Mouse (Mus musculus) liver, embryonic 18 days (tissue): ENCODE results near the gene Prpsap2. TPM values are rescaled to one million over a fixed set of nuclear protein-coding genes. Genes with fewer than 3 reads are reported as not detected.

Experiments used
- polyA plus RNA-seq: library from polyadenylated mRNA; depleted of rRNA; stranded (reverse); fragments of >200 nt; gene quantifications from 2 replicates; pipeline ENCODE4 v1.2.3, GENCODE M21; 2012; rRNA removed

Prpsap2 gene
- 6.6 and 8.3 TPM in 2 replicates for polyA plus RNA-seq

GRCm38 (mm10) chr11:61761584-61762407, at the start of gene Prpsap2:
TSS of gene Prpsap2 (minus strand) at chr11:61762088.

GRCm38 (mm10) chr11:61720636-61721035, 41.3 kb downstream of the Prpsap2 start, which contains the start of gene Slc5a10:
TSS of gene Slc5a10 (minus strand) at chr11:61720826.

GRCm38 (mm10) chr11:61683907-61684731, 77.8 kb downstream of the Prpsap2 start, which contains the start of gene Fam83g:
TSS of gene Fam83g (plus strand) at chr11:61684091.

Other genes with a start within 250 kb of the Prpsap2 start
- 2.7 TPM in 2 replicates for gene Epn2, start 182.4 kb downstream of the Prpsap2 start, polyA plus RNA-seq
- gene Grap, start 108.8 kb downstream of the Prpsap2 start, polyA plus RNA-seq = 3.6 and 4.2 TPM in 2 replicates
- gene Fam83g, start 78.0 kb downstream of the Prpsap2 start, polyA plus RNA-seq = 2.1 and 2.6 TPM in 2 replicates
- not detected in 2 replicates for gene Slc5a10, start 41.3 kb downstream of the Prpsap2 start, polyA plus RNA-seq
- gene Ulk2, start 93.0 kb upstream of the Prpsap2 start, polyA plus RNA-seq = 7.2 and 8.4 TPM in 2 replicates
- 5.6 and 6.6 TPM in 2 replicates for gene Akap10, start 168.2 kb upstream of the Prpsap2 start, polyA plus RNA-seq
- 15.7 and 17.2 TPM in 2 replicates for gene Specc1, start 194.7 kb upstream of the Prpsap2 start, polyA plus RNA-seq